Mouse (Mus musculus) lung, adult 2 months (tissue): ENCODE data around the gene Wdr20.

ENCODE experiments used
- CTCF ChIP-seq: fragments of 200-500 bp; IDR thresholded peaks from 2 replicates; pipeline ENCODE4 v1.5.1; 2011; ENCODE audit warnings: mild to moderate bottlenecking, low read length, control low read depth; ENCODE audit not compliant: insufficient read depth
- POLR2A ChIP-seq: fragments of 200-500 bp; IDR thresholded peaks from 2 replicates; pipeline ENCODE4 v1.6.1; 2011; ENCODE audit warnings: low read depth, mild to moderate bottlenecking, control low read depth, low read length, borderline replicate concordance; ENCODE audit errors: extremely low read depth

GRCm38 (mm10) chr12:110813624-110814023 lies 75.9 kb downstream of the Wdr20 start:
- TF ChIP-seq POLR2A (no peak), CTCF (no peak)
